Mouse (Mus musculus) inflammation-experienced regulatory T-cells, adult 16 weeks (primary cell): ENCODE data around the gene H3f3a. TPM values are rescaled to one million over a fixed set of nuclear protein-coding genes. Genes with fewer than 3 reads are reported as not detected.

ENCODE experiments used
- polyA plus RNA-seq: library from polyadenylated mRNA; unstranded; fragments of 100-300 nt; shearing (Covaris generic); gene quantifications from one replicate; pipeline ENCODE4 v1.2.1, GENCODE M21; 2017

Gene H3f3a
- 1,148 TPM for polyA plus RNA-seq

DNA sequence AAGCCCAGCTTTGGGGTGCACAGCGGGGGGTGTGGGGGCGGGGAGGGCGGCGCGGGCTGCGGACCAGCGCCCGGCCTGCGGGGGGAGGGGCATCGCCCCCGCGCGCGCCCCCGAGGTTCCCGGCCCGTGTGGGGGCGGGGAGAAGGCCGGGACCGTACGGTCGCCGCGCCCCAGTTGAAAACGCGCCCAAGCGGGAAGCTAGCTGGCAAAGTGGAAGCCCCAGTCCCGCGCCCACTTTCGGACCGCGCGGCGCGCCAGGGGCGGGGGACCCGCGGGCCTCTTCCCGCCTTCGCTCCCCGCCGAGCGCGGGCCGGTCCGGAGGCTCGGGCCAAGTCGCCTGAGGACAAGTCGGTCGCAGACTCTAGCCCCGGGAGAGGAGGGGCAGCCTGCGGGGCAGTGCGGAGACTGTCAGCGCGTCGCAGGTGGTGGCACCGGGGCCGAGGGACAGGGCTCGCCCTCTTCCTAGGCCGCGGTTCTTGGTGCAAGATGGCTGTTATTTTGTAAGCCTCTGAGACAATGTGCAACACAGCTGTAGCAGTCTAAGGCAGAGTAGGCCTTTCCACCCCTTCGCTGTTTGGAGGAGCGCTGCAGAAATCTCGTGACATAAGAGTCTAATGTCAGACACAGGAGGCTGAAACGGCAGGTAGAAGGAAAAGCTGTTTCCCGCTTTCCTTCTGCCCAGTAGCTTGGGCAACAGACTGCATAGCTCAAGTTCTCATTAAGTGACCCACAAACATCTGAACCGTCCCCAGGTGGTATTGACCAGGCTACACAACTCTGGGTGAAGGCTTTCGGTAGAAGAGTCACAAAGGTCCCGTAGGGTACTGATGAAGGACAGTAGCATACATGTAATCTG, at the start of gene H3f3a:
H3f3a (minus strand) TSS at position 59 of the 856 bp plus-strand sequence.

DNA sequence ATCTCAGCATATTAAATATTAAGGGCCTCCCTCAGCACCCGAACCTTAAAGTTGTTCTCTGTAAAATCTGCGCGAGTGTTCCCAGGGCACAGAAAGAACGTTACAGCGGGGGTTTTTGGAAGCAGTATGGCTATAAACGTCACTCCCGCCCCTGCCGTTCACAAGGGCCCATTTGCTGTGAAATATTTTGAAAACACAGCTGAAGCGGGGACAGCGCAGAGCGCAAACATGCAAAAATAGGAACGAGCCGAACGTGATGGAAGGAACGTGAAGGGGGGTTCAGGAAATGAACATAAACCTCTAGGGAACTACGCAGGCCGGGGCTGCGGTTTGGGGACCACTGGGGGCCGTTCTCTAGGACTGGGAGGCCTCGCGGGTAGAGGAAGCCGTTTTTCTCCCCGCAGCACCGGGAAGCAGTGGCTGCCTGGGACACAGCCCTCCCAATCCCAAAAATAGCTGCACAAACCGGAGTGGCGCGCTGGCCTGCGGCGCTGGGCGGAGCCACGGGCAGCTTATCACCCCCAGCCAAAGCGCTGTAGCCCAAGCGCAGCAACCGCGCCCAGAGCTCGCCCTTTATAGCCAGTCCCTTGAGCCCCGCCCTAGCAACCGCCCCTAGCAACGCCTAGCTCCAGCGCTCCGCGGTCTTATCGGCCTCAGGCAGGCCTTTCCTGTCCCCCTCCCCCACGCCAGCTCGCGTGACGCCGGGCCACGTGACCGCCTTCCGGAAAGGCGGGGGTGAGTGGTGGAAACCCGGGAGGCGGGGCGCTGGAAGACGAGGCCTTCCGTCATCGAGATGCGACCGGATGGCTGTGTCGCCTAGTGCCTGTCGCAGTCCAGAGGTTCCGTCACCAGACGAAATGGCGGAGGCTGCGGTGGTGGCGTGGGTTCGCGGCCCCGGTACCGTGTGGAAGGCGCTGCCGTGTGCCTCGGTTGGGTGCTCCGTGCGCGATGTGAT, 36.9 kb upstream of the H3f3a start, which contains the start of gene Sde2:
Sde2 (plus strand) TSS at position 812 of the 955 bp plus-strand sequence.

Other genes starting within 250 kb of the H3f3a start
- gene Parp1, start 245.0 kb downstream of the H3f3a start, polyA plus RNA-seq, result 98.6 TPM
- gene Lin9, start 172.8 kb downstream of the H3f3a start, polyA plus RNA-seq, result 24.5 TPM
- gene Mixl1, start 116.9 kb downstream of the H3f3a start, polyA plus RNA-seq, result not detected
- gene Acbd3, start 87.9 kb downstream of the H3f3a start, polyA plus RNA-seq, result 13.6 TPM
- gene Sde2, start 37.2 kb upstream of the H3f3a start, polyA plus RNA-seq, result 54.9 TPM
- not detected for gene Lefty2, start 79.2 kb upstream of the H3f3a start, polyA plus RNA-seq
- 117 TPM for gene Pycr2, start 90.3 kb upstream of the H3f3a start, polyA plus RNA-seq
- gene Lefty1, start 121.1 kb upstream of the H3f3a start, polyA plus RNA-seq, result 0.35 TPM
- gene Tmem63a, start 128.4 kb upstream of the H3f3a start, polyA plus RNA-seq, result 61.5 TPM
- gene Ephx1, start 207.0 kb upstream of the H3f3a start, polyA plus RNA-seq, result 402 TPM
- gene 9130409I23Rik, start 237.3 kb upstream of the H3f3a start, polyA plus RNA-seq, result not detected